Mouse (Mus musculus) cerebellum, adult 2 months (tissue): ENCODE measurements at regions not wholly inside any gene's neighbourhood (a gene's known extent, or its start where the extent isn't known, plus 50 kb on each side); places are given as distances from the start of the nearest gene placed in this dataset.

Experiments
- DNase-seq, 2 experiments: peaks; one replicate each; pipeline ENCODE4 v3.0.0; 2021
- H3K27ac ChIP-seq: fragments of 200-500 bp; 2 replicates; pipeline ENCODE4 v1.5.1; 2012; ENCODE audit warnings: low read length, control low read depth, inconsistent platforms; ENCODE audit not compliant: insufficient read depth
- H3K27me3 ChIP-seq: fragments of 200-500 bp; 2 replicates; pipeline ENCODE4 v1.6.1; 2012; ENCODE audit warnings: inconsistent platforms, mild to moderate bottlenecking, low read length, moderate library complexity; ENCODE audit not compliant: control insufficient read depth, insufficient read depth
- H3K4me1 ChIP-seq: fragments of 200-500 bp; 2 replicates; pipeline ENCODE4 v1.6.1; 2011; ENCODE audit warnings: low read length; ENCODE audit not compliant: control insufficient read depth, insufficient read depth
- H3K4me3 ChIP-seq: fragments of 200-500 bp; replicated peaks from 2 replicates; pipeline ENCODE3; 2011; ENCODE audit warnings: mild to moderate bottlenecking, low read depth, low read length, control low read depth; ENCODE audit not compliant: insufficient read depth
- CTCF ChIP-seq: fragments of 200-500 bp; IDR thresholded peaks from 2 replicates; pipeline ENCODE4 v1.5.1; 2011; ENCODE audit warnings: low read depth, mild to moderate bottlenecking, control low read depth, low read length, moderate library complexity, borderline replicate concordance; ENCODE audit not compliant: insufficient read depth
- POLR2A ChIP-seq: fragments of 200-500 bp; IDR thresholded peaks from 2 replicates; pipeline ENCODE4 v1.6.1; 2011; ENCODE audit warnings: low read length, control low read depth, borderline replicate concordance; ENCODE audit not compliant: insufficient read depth
- WGBS: fragments of 180-500 bp; shearing (Covaris S2); methylation state at CpG from one replicate; pipeline ENCODE4 v1.1.7; 2018; 5-methylcytosine and 5-hydroxymethylcytosine counted together

DNA sequence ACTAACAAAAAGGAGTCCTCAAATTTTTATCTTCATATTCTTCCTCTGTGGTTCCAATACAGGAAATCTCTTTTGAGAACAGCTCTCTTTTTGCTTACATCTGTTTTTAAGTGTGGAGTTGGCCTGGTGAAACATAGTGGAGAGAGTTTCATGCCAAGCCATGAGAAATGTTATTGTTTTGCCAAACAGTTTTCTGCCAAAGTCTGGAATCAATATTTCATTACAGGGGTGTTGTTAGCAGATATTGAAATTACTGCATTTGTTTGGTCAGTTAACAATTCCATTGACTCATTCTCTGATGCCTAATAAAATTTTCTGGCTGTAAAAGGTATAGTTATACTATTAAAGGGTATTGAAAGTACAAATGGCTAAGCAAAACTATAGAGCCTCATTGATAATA, 1285.2 kb upstream of the Gm7489 start:
- H3K27ac ChIP-seq: no peak overlapping the region
- no peaks in the 10 kb centered on the region for H3K4me1 ChIP-seq
- no peaks in the 10 kb centered on the region for H3K27me3 ChIP-seq
- H3K4me3 ChIP-seq: no peak overlapping the region
- DNase-seq: no peak
- TF ChIP-seq CTCF (no peak), POLR2A (no peak)

DNA sequence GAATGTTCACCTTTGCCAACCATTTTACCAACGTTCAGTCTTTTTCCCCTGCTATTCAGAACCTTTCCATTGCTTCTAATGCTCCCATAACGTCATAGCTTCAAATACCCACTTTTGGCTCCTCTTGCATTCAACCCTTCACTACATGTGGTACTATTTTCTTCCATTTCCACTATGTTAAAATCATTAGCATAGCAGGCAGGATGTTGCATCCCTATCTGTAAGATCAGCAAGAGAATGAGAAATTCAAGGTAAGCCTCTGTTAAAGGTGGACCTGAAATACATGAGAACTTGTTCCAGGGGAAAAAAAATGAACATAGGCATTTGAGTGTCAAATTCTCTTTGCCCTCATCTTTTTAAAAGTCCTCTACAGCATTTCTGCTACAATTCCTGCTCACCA, 1284.7 kb upstream of the Gm7489 start:
- H3K27ac ChIP-seq: no peak overlapping the region
- no peaks in the 10 kb centered on the region for H3K27me3 ChIP-seq
- 53% methylated on average over 2 of the region's 2 CpGs for WGBS
- no peaks in the 10 kb centered on the region for H3K4me1 ChIP-seq
- TF ChIP-seq POLR2A: no peak
- TF ChIP-seq CTCF: no peak
- no peak overlapping the region for H3K4me3 ChIP-seq
- DNase-seq: no peak

DNA sequence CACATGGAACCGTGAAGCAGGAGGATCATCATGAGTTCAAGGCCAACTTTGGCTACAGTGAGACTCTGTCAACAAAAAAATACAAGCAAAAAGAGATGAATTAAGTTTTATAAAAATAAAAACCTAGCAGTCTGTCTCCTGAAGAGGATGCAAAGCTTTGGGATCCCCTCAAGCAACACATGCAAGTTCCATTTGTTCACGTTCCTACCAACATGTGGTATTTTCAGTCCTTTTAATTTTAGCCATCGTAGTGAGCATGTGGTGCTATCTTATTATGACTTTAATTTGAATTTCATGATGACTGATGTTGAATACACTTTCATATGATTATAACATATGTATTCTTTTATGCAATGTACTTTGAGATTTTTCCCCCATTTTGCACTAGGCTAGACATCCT, 1244.9 kb upstream of the Gm7489 start:
- TF ChIP-seq CTCF: no peak
- no peak for TF ChIP-seq POLR2A
- no peaks in the 10 kb centered on the region for H3K27me3 ChIP-seq
- H3K4me3 ChIP-seq: no peak overlapping the region
- 89% methylated on average over 3 of the region's 3 CpGs for WGBS
- no peak for DNase-seq
- no peak overlapping the region for H3K27ac ChIP-seq
- H3K4me1 ChIP-seq: no peaks in the 10 kb centered on the region

DNA sequence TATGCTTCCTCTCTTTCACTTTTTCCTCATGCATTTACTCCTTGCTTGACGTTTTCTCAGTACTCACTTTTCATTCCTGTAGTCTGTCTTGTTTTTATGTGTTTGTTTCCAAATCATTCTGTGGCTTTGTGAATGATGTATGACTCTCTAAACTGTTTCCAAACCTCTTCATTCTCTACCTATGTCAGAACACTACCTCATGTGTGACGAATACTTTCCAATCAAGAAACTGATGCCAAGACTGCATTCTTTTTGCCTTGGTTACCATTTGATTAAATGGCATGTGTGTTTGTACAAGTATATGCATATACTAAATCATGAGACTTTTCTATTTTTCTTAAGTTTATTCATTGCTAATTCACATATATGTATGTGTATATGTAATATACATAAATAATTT, 1238.7 kb upstream of the Gm7489 start:
- Histone ChIP-seq H3K27ac (no peak overlapping the region), H3K4me1 (no peaks in the 10 kb centered on the region), H3K4me3 (no peak overlapping the region), H3K27me3 (no peaks in the 10 kb centered on the region)
- 67% methylated on average over 2 of the region's 2 CpGs for WGBS
- TF ChIP-seq CTCF (no peak), POLR2A (no peak)
- no peak for DNase-seq

DNA sequence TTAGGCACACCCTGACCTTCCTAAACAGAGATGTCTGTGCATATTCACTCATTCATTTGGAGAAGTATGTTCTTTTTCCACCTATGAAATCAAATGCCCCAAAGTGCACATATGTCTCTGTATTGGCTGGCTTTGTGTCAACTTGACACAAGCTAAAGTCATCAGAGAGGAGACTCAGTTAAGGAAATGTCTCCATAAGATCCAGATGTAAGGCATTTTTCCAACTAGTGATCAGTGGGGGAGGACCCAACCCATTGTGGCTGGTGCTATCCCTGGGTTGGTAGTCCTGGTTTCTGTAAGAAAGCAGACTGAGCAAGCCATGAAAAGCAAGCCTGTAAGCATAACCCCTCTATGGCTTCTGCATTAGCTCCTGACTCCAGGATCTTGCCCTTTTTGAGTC, 1226.8 kb upstream of the Gm7489 start:
- H3K4me1 ChIP-seq: no peaks in the 10 kb centered on the region

More for the DNA sequence above, 1226.8 kb upstream of the Gm7489 start:
- Histone ChIP-seq H3K27me3 (no peaks in the 10 kb centered on the region), H3K4me3 (no peak overlapping the region), H3K27ac (no peak overlapping the region)
- DNase-seq: no peak
- no peak for TF ChIP-seq POLR2A
- TF ChIP-seq CTCF: no peak
